Comparison of ENCODE assay signal across 9 mouse cellular contexts in the genomic region with DNA sequence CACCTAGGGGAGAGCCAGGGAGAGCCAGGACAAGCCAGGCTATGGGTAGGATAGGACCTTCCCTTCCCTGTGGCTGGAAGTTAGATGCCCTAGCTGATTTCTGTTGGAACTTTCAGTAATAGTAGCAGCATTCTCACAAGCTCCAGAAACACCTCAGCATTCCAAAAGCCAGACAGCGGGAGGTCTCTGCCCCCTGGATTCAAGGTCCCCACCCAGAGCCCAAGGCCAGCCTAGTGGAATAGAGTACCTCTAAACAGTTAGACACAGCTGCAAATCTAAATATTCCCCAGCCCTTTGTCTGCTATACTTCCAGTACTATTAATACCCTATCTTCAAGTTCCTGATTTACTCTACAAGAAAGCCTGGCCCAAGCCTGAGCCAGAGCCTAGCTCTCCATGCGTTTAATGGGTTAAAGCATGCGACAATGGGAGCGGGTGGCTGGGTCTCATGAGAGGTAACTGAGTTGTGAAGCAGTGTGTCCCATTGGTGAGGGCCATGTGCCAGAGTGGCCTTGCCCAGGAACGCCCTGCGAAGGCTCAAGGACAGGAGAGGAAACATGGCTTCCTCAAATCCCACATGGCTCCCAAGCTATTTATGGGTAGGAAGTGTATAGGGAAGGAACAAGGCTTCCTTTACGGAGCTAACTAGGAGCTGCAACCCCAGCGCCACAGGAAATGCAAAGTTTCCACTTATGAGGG. TPM values are rescaled to one million over a fixed set of nuclear protein-coding genes. Genes with fewer than 3 reads are reported as not detected.
DNase-seq lines count a peak whose midpoint lies in the region; ATAC-seq and TF ChIP-seq lines count a peak whose summit lies in the region.
"Had no signal": no experiment of that assay in that cellular context is flagged by ENCODE, and none has a peak within 500 bp of the region (broad histone marks: within the 10 kb centered on the region; RNA-seq: fewer than 3 reads in every experiment).

No protein-coding gene starts in this region.

- TF ChIP-seq CTCF in intestine, postnatal 0 days (IDR thresholded peaks at IDR 0.05; ENCODE audit: low read depth) = no peak

- peaks cover 2% of the 10 kb centered on the region for H3K4me1 ChIP-seq in intestine, postnatal 0 days (replicated peaks; ENCODE audit: control insufficient read depth, insufficient read depth, low read length)
- no peaks in the 10 kb centered on the region for H3K4me1 ChIP-seq in midbrain, embryonic 16.5 days (ENCODE audit: control insufficient read depth, insufficient read depth, low read length)
- H3K4me1 ChIP-seq in hindbrain, embryonic 11.5 days (replicated peaks; ENCODE audit: control insufficient read depth, insufficient read depth, low read length) = no peaks in the 10 kb centered on the region; the same call in 1 of the 2 replicates
- 0 out of 2 replicates have a peak, but pooled peaks cover 2% of the 10 kb centered on the region for H3K4me1 ChIP-seq in hindbrain, embryonic 14.5 days (replicated peaks; ENCODE audit: control insufficient read depth, insufficient read depth, low read length)

- 0 out of 2 replicates have a peak overlapping the region, but pooled peaks have one; percentile 21 for H3K27ac ChIP-seq in intestine, postnatal 0 days (ENCODE audit: low read depth, low read length)
- H3K27ac ChIP-seq in midbrain, embryonic 16.5 days (ENCODE audit: low read length) = no peak overlapping the region
- no peak overlapping the region for H3K27ac ChIP-seq in hindbrain, embryonic 11.5 days (ENCODE audit: low read depth, low read length)
- H3K27ac ChIP-seq in hindbrain, embryonic 14.5 days = no peak overlapping the region

- intact Hi-C loops in gastrocnemius, postnatal 14 days (cut with DNase I; ENCODE audit: low total_unique reads) = no loop called here

- DNase-seq in gastrocnemius, postnatal 14 days = peak; percentile 31
- no peak for DNase-seq in gastrocnemius, adult 18-20 months (ENCODE audit: low spot score)
- DNase-seq in heart, adult 18-20 months = peak; percentile 74 to 89
- peak; percentile 64 for DNase-seq in lung, postnatal 36 days
- no peak for DNase-seq in hindbrain, embryonic 11.5 days (ENCODE audit: low spot score)
- no peak for DNase-seq in hindbrain, embryonic 14.5 days (ENCODE audit: low spot score)
- DNase-seq: right cerebral cortex, adult 18-20 months had no signal

- 78% methylated on average over 8 of the region's 8 CpGs for WGBS in intestine, postnatal 0 days
- 88% methylated on average over 8 of the region's 8 CpGs for WGBS in midbrain, embryonic 16.5 days
- 81% methylated on average over 8 of the region's 8 CpGs for WGBS in hindbrain, embryonic 11.5 days
- 80% methylated on average over 8 of the region's 8 CpGs for WGBS in hindbrain, embryonic 14.5 days

- no peaks in the 10 kb centered on the region for H3K36me3 ChIP-seq in intestine, postnatal 0 days (ENCODE audit: control insufficient read depth, insufficient read depth)
- H3K36me3 ChIP-seq in midbrain, embryonic 16.5 days (ENCODE audit: control insufficient read depth, insufficient read depth, low read length) = no peaks in the 10 kb centered on the region
- no peaks in the 10 kb centered on the region for H3K36me3 ChIP-seq in hindbrain, embryonic 11.5 days (ENCODE audit: control insufficient read depth, insufficient read depth, low read length)
- no peaks in the 10 kb centered on the region for H3K36me3 ChIP-seq in hindbrain, embryonic 14.5 days (replicated peaks; ENCODE audit: control insufficient read depth, insufficient read depth)

- no peak overlapping the region for H3K4me2 ChIP-seq in intestine, postnatal 0 days (replicated peaks; ENCODE audit: low read depth)
- no peak overlapping the region for H3K4me2 ChIP-seq in midbrain, embryonic 16.5 days (ENCODE audit: low read length)
- H3K4me2 ChIP-seq in hindbrain, embryonic 11.5 days (replicated peaks; ENCODE audit: low read depth, low read length) = no peak overlapping the region
- no peak overlapping the region for H3K4me2 ChIP-seq in hindbrain, embryonic 14.5 days (replicated peaks)

- ATAC-seq in intestine, postnatal 0 days = no peak
- ATAC-seq in midbrain, embryonic 16.5 days = no peak
- ATAC-seq in hindbrain, embryonic 11.5 days (ENCODE audit: low FRiP score) = no peak
- ATAC-seq in hindbrain, embryonic 14.5 days (ENCODE audit: low FRiP score) = no peak

- no peaks in the 10 kb centered on the region for H3K9me3 ChIP-seq in intestine, postnatal 0 days (ENCODE audit: control insufficient read depth)
- H3K9me3 ChIP-seq in midbrain, embryonic 16.5 days (replicated peaks; ENCODE audit: control insufficient read depth, low read length, poor library complexity, severe bottlenecking) = no peaks in the 10 kb centered on the region
- H3K9me3 ChIP-seq in hindbrain, embryonic 11.5 days (ENCODE audit: control insufficient read depth, low read length) = no peaks in the 10 kb centered on the region
- H3K9me3 ChIP-seq in hindbrain, embryonic 14.5 days (ENCODE audit: control insufficient read depth, low read length) = no peaks in the 10 kb centered on the region

- no peaks in the 10 kb centered on the region for H3K27me3 ChIP-seq in intestine, postnatal 0 days (replicated peaks; ENCODE audit: control insufficient read depth, insufficient read depth, low read length)
- no peaks in the 10 kb centered on the region; the same call in 1 of the 2 replicates for H3K27me3 ChIP-seq in midbrain, embryonic 16.5 days (ENCODE audit: control insufficient read depth, insufficient read depth, low read depth, low read length)
- no peaks in the 10 kb centered on the region for H3K27me3 ChIP-seq in hindbrain, embryonic 11.5 days (ENCODE audit: control insufficient read depth, insufficient read depth, low read length)
- H3K27me3 ChIP-seq in hindbrain, embryonic 14.5 days (ENCODE audit: control insufficient read depth, insufficient read depth, low read length) = no peaks in the 10 kb centered on the region

- H3K4me3 ChIP-seq in intestine, postnatal 0 days (ENCODE audit: low read depth, low read length) = no peak overlapping the region
- H3K4me3 ChIP-seq in midbrain, embryonic 16.5 days (ENCODE audit: low read depth, low read length) = no peak overlapping the region
- no peak overlapping the region for H3K4me3 ChIP-seq in hindbrain, embryonic 11.5 days (ENCODE audit: low read depth, low read length)
- no peak overlapping the region for H3K4me3 ChIP-seq in hindbrain, embryonic 14.5 days (replicated peaks; ENCODE audit: low read length)

- H3K9ac ChIP-seq in intestine, postnatal 0 days (ENCODE audit: low read depth, low read length) = no peak overlapping the region
- H3K9ac ChIP-seq in midbrain, embryonic 16.5 days (ENCODE audit: low read depth, low read length) = no peak overlapping the region
- no peak overlapping the region for H3K9ac ChIP-seq in hindbrain, embryonic 11.5 days (ENCODE audit: low read depth, low read length)
- no peak overlapping the region for H3K9ac ChIP-seq in hindbrain, embryonic 14.5 days

RNA-seq across cellular contexts. Expression of a gene that starts 15.3 kb away (rescaled TPM):
- 100 to 1,000 TPM; 297 to 319 TPM for total RNA-seq in gastrocnemius, postnatal 14 days (2021)
- total RNA-seq in gastrocnemius, adult 18-20 months (2021) = 10 to 100 TPM; 37.4 to 50.2 TPM
- total RNA-seq in heart, adult 18-20 months (2021) = 100 to 1,000 TPM; 127 to 140 TPM
- polyA plus RNA-seq in intestine, postnatal 0 days (2015; fragmentation: Nextera tagmentation; extraction: Ambion mirVana) = 44.5 and 44.8 TPM in 2 replicates
- 33.8 and 37.8 TPM in 2 replicates for polyA plus RNA-seq in midbrain, embryonic 16.5 days (2015; fragmentation: Nextera tagmentation; extraction: Ambion mirVana)
- 26.2 and 29.9 TPM in 2 replicates for polyA plus RNA-seq in hindbrain, embryonic 11.5 days (2014; fragmentation: Nextera tagmentation; extraction: Ambion mirVana)
- 41.6 and 46.4 TPM in 2 replicates for polyA plus RNA-seq in hindbrain, embryonic 14.5 days (2014; fragmentation: Nextera tagmentation; extraction: Ambion mirVana)

RNA-seq across cellular contexts. Expression of a gene that starts 15.3 kb away (rescaled TPM):
- 100 to 1,000 TPM; 636 to 736 TPM for total RNA-seq in gastrocnemius, postnatal 14 days (2021)
- total RNA-seq in gastrocnemius, adult 18-20 months (2021) = 10 to 100 TPM; 66.5 to 81.6 TPM
- total RNA-seq in heart, adult 18-20 months (2021) = 100 to 1,000 TPM; 217 to 274 TPM
- 84.5 and 85.5 TPM in 2 replicates for polyA plus RNA-seq in intestine, postnatal 0 days (2015; fragmentation: Nextera tagmentation; extraction: Ambion mirVana)
- 73.6 and 83.1 TPM in 2 replicates for polyA plus RNA-seq in midbrain, embryonic 16.5 days (2015; fragmentation: Nextera tagmentation; extraction: Ambion mirVana)
- polyA plus RNA-seq in hindbrain, embryonic 11.5 days (2014; fragmentation: Nextera tagmentation; extraction: Ambion mirVana) = 91.8 and 94.2 TPM in 2 replicates
- polyA plus RNA-seq in hindbrain, embryonic 14.5 days (2014; fragmentation: Nextera tagmentation; extraction: Ambion mirVana) = 121 and 135 TPM in 2 replicates

Comparison
In these comparisons a context has a peak if more than half of its experiments do, and no peak if none do; other contexts are left out.
1. DNase-seq: peak in gastrocnemius, postnatal 14 days (single experiment), heart, adult 18-20 months (2 of 2) and lung, postnatal 36 days (single experiment); none in gastrocnemius, adult 18-20 months (single experiment), hindbrain, embryonic 11.5 days (single experiment) and hindbrain, embryonic 14.5 days (single experiment).